Mouse (Mus musculus) kidney, postnatal 4 days (tissue): ENCODE measurements at regions not wholly inside any gene's neighbourhood (a gene's known extent, or its start where the extent isn't known, plus 50 kb on each side); places are given as distances from the start of the nearest gene placed in this dataset.
"Not testable (repeated sequence)": the region's sequence is repeated elsewhere in the genome, so short reads cannot be mapped to it uniquely, and the experiment has no call there.

ENCODE experiments used
- DNase-seq, 2 experiments: peaks; one replicate each; pipeline ENCODE4 v3.0.0; 2021; ENCODE audit warnings: mixed read lengths in 2 of 2

DNA sequence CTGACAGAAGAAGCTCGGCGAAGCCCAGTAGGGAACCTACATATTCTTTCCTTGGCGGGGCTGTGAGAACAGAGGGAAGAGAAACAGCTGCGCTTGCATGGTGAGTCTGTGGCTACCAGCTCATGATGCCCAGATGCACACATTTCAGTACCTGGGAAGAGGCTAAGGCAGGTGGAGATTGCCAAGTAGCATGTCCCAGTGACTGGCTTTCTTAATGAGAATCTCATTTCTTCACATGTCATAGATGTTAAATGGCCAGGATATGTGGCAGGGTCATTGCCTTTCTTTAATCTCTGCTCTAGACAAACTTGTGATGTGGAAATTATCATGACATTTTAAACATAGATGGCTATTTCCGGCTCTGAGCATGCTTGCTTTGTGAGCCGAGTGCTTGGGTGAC, 109.5 kb upstream of the Tns3 start:
- DNase-seq = no peak

DNA sequence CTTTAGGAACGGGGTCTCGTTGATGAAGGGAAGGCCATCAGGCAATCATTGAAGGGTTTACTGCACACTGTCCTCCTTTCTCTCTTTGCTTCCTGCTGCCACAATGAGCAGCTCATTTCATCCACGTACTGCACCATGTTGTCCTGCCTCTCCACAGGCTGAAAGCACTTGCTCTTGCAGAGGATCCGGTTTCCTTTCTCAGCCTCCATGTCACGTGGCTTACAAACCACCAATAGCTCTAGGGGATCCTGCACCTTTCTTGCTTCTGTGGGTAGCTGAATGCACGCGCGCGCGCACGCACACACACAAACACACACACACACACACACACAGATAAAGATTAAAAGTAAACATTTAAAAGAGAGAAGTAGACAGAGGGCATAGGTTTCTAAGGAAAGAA, 108.9 kb upstream of the Tns3 start:
- DNase-seq = no peak

DNA sequence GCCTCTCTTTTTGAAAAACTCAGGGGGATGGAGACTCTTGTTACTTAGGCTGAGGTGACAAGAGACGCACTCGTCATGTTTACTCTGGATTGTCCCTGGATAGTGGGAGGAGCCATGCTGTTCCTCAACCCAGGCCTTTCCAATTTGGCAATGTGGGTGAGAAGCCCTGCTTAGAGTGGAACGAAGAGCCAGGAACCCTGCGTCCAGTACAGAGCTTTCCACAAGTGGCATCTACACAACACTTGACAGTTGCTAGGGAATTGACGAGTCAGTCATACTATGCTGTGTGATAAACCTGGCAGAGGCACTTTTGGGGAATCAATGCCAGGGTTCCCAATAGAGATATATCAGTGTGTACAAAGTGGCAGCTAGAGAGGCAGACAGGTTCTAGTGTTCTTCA, 108.2 kb upstream of the Tns3 start:
- DNase-seq = no peak

DNA sequence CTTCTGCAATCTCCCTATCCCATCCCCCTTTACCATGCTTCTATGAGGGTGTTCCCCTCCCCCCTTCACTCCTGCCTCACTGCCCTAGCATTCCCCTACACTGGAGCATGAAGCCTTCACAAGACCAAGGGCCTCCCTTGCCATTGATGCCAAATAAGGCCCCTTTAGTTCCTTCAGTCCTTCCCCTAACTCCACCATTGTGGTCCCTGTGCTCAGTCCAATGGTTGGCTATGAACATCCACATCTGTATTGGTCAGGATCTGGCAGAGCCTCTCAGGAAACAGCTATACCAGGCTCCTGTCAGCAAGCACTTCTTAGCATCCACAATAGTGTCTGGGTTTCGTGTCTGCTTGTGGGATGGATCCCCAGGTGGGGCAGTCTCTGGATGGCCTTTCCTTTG, 104.4 kb upstream of the Tns3 start:
- DNase-seq = not testable (repeated sequence)

DNA sequence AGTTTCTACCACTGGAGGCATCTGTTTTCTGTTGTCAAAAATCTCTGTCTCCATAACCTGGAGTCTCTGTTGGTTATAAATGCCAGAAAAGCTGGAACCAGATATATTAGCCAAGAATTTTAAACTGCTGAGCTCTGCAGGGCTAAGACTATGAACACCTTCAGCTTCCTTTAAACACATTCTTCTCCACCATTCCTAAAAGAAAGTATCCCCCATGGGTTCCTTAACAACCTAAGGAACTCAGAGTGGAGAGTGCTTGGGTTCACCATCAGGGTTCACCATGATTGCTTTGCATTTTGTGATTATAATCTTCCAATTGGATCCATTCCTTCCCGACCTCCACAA, 101.2 kb upstream of the Tns3 start:
- no peak for DNase-seq

DNA sequence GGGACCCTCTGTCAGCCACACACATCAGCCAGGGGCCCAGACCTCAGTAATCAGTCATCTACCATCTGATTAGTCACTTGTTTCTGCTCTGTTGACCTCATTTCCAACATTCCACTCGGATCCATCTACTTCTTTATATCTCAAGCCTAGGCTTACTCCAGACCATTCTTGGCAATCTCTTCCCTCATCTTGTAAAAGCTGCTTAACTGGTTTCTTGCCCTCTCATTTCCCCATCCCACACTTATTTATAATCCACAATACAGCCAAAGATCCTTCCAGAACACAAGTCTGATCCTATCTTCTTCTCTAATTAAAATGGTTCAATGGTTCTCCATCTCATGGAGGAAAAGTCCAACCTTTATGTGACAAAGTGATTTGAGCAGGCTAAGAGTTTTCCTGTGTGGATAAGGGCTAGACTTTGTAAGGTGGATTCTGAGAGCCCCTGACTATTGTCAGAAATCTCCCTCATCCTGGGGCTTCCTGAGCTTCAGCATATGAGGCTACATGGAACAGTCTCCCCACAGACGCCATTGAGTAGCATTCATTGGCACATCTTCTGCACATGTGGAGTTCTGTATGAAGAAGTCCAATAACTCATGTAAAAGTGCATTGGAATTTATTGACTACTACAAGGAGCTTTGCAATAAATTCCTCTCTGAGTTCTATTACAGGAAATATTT, 100.7 kb upstream of the Tns3 start:
- DNase-seq = no peak

DNA sequence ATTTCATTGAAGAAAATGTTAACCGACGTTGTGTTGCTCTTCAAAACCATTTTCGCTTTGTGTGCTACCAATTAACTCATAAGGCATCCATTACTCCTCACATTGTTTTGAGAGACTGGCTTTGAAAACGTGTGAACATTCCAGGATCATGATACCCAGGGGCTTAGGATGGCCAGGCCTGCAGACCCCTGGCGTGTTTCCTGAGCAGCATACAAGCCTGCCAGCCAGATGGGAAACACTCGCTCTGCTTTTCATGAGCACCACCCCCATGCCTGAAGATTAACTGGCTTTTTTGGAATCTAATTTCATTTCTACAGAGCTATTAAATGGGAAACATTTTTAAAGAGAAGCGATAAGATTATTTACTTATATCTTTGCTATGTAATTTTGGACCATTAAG, 99.1 kb upstream of the Tns3 start:
- peak; percentile 50 to 67 for DNase-seq

DNA sequence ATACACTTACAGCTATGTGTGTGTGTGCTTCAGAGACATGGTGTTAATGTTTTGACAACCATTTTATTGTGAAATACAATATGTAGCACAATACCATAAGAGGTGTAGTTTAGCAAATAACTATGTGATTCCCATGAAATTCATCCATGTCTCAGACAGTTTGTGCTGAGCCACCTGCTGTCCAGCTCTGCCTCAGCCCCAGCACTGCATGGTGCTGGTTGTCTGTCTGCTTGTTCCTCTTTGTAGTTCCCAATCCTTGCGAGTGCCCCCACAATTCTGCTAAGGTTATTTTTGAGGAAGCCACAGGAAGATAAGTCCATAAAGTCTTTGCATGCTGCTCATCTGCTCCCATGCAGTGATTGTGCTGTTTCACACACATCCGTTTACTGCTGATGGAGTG, 97.8 kb upstream of the Tns3 start:
- no peak for DNase-seq

DNA sequence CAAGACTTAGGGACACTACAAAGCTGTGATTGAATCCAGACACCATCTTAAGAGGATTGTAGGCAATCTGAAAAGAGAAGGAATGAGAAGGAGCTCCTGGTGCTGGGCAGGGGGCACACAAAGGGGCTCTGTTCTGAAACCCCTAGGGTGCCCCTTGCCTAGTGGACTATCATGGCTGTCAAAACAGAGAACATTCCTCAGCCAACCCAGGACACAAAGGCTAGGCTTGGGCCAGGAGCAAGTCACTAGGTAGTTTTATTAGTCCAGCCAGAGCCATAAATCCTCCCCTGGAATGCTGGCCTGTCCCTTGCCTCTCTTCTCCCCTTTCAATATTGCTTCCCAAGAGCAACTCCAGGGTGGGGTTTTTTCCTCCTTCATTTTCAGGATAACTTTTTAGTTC, 97.3 kb upstream of the Tns3 start:
- DNase-seq = peak in 1 of 2 experiments; percentile 30

DNA sequence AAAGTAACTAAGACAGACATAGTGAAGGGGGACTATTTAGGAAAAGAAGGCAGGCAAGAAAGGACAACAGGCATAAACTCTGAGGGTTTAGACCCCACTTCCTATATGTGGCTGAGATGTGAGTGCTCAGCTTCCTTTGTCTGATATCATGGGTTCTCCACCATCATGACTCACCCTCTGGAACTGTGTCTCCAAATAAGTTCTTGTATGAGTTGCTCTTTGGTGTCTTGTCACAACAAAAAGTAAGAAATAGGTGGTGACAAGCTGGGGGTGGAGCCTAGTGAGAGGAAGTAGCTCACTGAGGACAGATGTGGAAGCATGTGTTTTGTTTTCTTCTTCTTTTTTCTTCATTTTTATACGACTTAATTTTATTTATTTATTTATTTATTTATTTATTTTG, 95.5 kb upstream of the Tns3 start:
- DNase-seq = no peak

DNA sequence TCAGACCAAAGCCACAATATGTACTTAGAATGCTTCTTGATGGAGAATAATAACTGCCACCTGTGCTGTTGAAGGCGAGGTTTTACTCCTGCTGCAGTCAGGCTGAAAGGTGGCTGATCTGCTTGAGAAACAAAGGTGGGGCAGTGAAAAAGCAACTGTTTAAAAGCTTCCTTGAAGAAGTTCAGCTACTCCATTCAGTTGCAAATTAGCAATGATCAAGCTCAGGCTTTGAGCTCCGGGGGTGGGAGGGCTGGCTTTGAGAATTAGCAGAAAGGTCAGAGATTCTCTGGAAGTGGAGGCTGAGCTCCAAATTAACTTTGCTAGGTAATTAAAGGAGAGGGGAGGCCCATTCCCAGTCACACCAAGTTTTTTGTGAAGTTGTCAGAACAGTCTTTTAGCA, 90.2 kb upstream of the Tns3 start:
- DNase-seq = not testable (repeated sequence)

DNA sequence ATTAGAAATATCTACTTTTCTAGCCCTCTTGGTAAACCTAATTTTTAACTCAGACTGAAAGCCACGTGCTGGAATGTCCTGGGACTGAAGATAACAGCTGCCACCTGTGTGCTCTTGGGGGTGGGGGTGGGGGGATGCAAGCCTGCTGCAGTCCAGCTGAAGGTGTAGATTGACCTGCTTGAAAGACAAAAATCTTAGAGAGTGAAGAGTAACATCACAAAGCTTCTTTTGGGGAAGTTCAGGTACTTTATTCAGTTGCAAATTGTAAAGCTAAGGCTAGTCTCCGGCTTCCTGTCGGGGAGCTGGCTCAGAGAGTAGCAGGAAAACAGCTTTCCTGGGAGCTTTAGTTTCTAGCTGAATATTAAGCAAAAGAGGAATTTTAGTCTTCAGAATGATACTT, 71.4 kb upstream of the Tns3 start:
- not testable (repeated sequence) for DNase-seq

DNA sequence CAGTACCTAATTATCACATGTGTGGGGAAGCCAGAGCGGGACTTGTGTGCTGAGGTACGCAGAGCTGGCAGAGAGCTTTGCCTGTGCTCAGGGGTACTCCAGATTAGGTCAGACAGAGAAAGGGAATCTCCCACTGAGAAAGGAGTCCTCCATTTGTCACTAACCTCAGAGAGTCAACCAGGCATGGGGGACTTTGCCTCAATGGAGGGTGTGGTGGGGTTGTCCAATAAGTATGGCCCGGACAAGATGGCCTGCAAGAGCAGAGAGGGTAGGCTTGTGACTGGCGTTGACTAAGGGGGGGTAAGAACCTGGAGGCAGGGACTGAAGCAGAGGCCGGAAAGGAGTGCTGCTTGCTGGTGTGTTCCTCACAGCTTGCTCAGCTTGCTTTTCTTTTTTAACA, 62.7 kb upstream of the Tns3 start:
- DNase-seq = no peak

DNA sequence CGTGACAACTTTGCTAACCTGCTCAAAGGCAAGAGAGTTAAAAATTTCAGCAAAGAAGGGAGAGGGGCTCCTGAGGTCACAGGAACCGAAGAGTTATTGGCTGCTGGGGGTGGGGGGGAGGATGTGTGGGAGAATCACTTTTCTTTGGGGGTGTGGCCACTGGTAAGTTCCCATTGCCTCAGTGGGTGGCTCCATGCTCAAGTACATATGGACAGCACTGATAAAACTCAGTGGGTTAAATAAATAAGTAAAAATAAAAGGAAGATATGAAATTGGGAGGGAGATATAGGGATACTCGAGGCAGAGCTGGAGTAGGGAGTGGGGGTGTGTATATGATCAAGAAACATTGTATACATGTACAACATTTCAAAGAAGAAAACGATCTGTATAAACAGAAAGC, 61.2 kb upstream of the Tns3 start:
- no peak for DNase-seq

DNA sequence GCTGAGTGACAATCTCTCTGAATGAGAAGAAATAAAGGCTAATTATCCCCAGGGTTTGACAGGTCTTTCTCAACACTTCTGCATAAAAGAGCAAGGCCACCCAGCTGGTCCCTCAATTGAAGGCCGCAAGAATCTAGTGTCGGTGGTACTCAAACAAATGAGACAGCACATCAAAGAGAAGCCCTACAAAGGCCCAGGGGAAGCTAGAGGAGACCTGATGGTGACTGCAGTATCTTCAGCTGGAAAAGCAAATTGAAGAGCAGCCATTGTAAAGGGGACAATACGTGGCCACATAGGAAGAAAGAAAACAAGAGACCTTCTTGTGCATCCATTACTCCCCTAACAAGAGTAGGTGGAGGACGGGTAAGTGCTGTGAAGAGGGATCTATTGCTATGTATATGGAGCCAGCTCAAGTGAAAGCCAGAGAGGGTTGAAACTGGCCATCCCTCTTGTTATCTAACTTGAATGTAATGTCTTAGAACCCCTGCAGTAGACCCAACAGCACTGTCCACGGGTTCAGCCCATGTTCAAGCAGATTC, 58.8 kb upstream of the Tns3 start:
- no peak for DNase-seq

DNA sequence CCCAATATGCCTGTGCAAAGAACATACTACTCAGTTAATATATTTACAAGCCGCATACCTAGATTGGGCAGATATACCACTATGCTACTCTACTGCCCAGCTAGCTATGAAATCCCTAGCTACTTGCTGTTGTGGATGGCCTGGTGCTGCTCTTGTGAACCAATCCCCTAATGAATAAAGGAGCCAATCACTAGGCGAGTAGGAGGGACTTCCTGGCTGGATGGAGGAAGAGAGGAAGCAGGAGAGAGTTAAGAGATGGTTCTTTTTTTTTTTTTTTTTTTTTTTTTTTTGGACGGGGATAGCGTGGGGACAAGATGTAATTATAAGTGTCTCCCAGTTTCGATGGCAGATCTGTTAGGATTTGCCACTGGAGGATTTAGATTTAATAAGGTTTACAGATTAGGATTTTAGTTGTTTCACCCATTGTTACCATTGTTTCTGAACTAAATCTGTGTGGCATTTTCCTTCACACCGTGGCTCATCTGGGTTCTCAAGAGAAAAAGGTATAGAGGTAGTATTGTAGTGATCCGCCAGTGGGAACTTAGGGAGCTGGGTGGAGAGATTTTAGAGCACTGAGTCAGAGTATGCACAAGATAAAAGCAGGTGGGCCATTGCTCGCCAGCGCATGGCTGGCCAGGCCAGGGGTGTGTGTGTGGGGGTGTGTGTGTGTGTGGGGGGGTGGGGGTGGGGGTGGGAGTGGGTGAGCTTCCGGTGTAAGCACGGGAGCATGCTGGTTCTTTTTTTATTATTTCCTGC, 55.1 kb upstream of the Tns3 start:
- DNase-seq = no peak

DNA sequence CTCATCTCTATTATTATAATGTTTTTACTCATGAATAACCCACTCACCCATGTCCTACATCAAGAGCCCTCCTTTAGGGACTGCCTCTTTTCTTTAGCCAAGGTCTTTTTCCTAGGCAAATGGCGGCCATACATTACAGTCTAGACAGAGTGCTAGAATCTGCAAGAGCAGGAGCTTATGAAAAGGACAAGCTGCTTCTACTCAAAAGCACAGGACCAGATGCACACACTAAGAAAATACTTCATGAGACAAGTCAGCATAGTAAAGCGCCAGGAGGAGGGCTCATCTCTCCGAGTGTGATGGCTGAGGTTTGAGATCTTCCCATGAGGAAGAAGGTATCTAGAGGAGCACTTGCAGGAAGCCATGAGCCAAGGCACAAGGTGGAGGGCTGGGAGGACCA, 53.4 kb upstream of the Tns3 start:
- no peak for DNase-seq

DNA sequence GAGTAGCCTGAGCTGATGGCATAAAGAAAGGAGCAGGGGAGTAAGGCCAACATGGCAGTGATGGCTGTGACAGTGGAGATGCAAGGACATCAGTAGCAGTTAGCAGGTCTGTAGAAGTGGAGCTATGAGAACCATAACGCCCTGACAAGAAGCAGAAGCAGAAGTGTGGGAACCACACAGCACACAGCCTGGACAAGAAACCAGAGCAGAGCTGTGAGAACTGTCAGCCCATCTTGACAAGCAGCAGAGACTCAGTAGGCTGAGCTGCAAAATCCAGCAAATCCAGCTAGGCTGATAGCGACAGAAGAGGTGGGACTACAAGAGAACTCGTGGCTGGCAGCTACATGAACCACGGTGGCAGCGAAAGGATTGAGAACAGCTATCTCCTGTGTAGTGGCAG, 52.5 kb upstream of the Tns3 start:
- DNase-seq = no peak

DNA sequence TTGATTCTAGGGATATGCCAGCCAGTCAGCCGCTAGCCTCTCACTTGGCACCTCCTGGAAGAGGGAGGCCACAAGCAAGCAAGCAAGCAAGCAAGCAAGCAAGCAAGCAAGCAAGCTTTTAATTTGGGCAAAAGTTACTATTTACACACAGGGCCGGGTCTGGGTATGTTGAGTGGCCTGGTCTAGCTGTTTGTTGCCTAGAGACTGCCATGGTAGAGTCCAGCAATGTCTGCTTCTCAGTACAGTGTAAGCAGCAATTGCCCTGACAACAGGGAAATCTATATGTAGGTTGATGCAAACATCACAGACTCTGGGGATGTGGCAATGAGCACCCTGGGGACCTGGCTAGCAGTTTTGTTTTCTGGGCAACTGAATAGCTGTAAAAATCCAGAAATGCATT, 51.4 kb upstream of the Tns3 start:
- no peak for DNase-seq
